Mouse (Mus musculus) embryo, embryonic 11 days (tissue): ENCODE measurements at regions not wholly inside any gene's neighbourhood (a gene's known extent, or its start where the extent isn't known, plus 50 kb on each side); places are given as distances from the start of the nearest gene placed in this dataset.
A peak's percentile ranks its signal among the peaks of the same experiment; 100 is the strongest.

Source experiments
- DNase-seq: peaks from one replicate; pipeline ENCODE4 v3.0.0-alpha.2; 2015

GRCm38 (mm10) chr8:12504240-12504639 is 68.6 kb upstream of the Spaca7 start:
- peak; percentile 59 for DNase-seq

GRCm38 (mm10) chr8:12504777-12505176 is 68.1 kb upstream of the Spaca7 start:
- DNase-seq: no peak

- no peak for DNase-seq
Measured at GRCm38 (mm10) chr8:12510233-12510632, 62.6 kb upstream of the Spaca7 start.

GRCm38 (mm10) chr8:12513042-12513441 is 59.8 kb upstream of the Spaca7 start:
- DNase-seq: no peak

GRCm38 (mm10) chr8:12514138-12514537 is 58.7 kb upstream of the Spaca7 start:
- DNase-seq: no peak

- no peak for DNase-seq
Measured at GRCm38 (mm10) chr8:12521636-12522035, 51.2 kb upstream of the Spaca7 start.
